Mouse (Mus musculus) ES-Bruce4 (cell line): ENCODE measurements around the gene H2-Aa. TPM values are rescaled to one million over a fixed set of nuclear protein-coding genes. Genes with fewer than 3 reads are reported as not detected.

ENCODE experiments used
- H3K27ac ChIP-seq: 2 replicates; pipeline ENCODE4 v1.5.1; 2012; ENCODE audit warnings: low read length, inconsistent platforms; ENCODE audit not compliant: insufficient read depth
- H3K27me3 ChIP-seq: 2 replicates; pipeline ENCODE4 v1.6.1; 2012; ENCODE audit warnings: mild to moderate bottlenecking, low read length, inconsistent platforms; ENCODE audit not compliant: control insufficient read depth, poor library complexity, insufficient read depth, severe bottlenecking
- H3K36me3 ChIP-seq: 2 replicates; pipeline ENCODE4 v1.6.1; 2012; ENCODE audit warnings: inconsistent platforms, mild to moderate bottlenecking, low read length, moderate library complexity; ENCODE audit not compliant: control insufficient read depth, poor library complexity, insufficient read depth, severe bottlenecking
- H3K4me1 ChIP-seq: one replicate; pipeline ENCODE4 v1.8.1; 2011; ENCODE audit warnings: low read length; ENCODE audit not compliant: control insufficient read depth, insufficient read depth
- H3K4me3 ChIP-seq: 2 replicates; pipeline ENCODE4 v1.5.1; 2011; ENCODE audit warnings: low read depth, mild to moderate bottlenecking, low read length
- H3K9ac ChIP-seq: 2 replicates; pipeline ENCODE4 v1.6.1; 2012; ENCODE audit warnings: low read depth, mild to moderate bottlenecking, inconsistent platforms; ENCODE audit not compliant: poor library complexity, severe bottlenecking
- H3K9me3 ChIP-seq: replicated peaks from 2 replicates; pipeline ENCODE4 v1.6.1; 2012; ENCODE audit warnings: mild to moderate bottlenecking, low read length, inconsistent platforms; ENCODE audit not compliant: control insufficient read depth, poor library complexity, insufficient read depth, severe bottlenecking
- CTCF ChIP-seq: IDR thresholded peaks from one replicate; pipeline ENCODE4 v1.8.1; 2011; ENCODE audit warnings: low read depth, low read length
- EP300 ChIP-seq: IDR thresholded peaks from 2 replicates; pipeline ENCODE4 v1.6.1; 2011; ENCODE audit warnings: low read depth, low read length; ENCODE audit not compliant: insufficient read depth
- POLR2A ChIP-seq: IDR thresholded peaks from one replicate; pipeline ENCODE4 v1.8.1; 2011; ENCODE audit warnings: low read length; ENCODE audit not compliant: insufficient read depth
- polyA plus RNA-seq: library from polyadenylated mRNA; stranded (reverse); fragments of >200 nt; gene quantifications from 2 replicates; pipeline ENCODE4 v1.2.4, GENCODE M21; 2011; ENCODE audit warnings: low read depth; ENCODE audit not compliant: missing spikeins, insufficient read depth, insufficient read length

The H2-Aa gene
- polyA plus RNA-seq, 1 experiment, result not detected

GRCm38 (mm10) chr17:34240916-34241315 lies 46.7 kb downstream of the H2-Aa start:
- Histone ChIP-seq H3K27ac (no peak overlapping the region), H3K36me3 (no peaks in the 10 kb centered on the region), H3K9me3 (no peaks in the 10 kb centered on the region), H3K4me1 (no peaks in the 10 kb centered on the region), H3K4me3 (no peak overlapping the region), H3K27me3 (no peaks in the 10 kb centered on the region), H3K9ac (no peak overlapping the region)
- no peak for TF ChIP-seq CTCF
- TF ChIP-seq POLR2A, result no peak
- no peak for TF ChIP-seq EP300

- Histone ChIP-seq H3K36me3 (no peaks in the 10 kb centered on the region), H3K27me3 (no peaks in the 10 kb centered on the region), H3K4me3 (no peak overlapping the region), H3K9ac (no peak overlapping the region), H3K27ac (no peak overlapping the region), H3K4me1 (no peaks in the 10 kb centered on the region), H3K9me3 (no peaks in the 10 kb centered on the region)
- TF ChIP-seq POLR2A (no peak), CTCF (no peak), EP300 (no peak)
These were observed 47.3 kb downstream of the H2-Aa start for GRCm38 (mm10) chr17:34240366-34240765.

GRCm38 (mm10) chr17:34239601-34240041 lies 48.0 kb downstream of the H2-Aa start:
- Histone ChIP-seq H3K36me3 (no peaks in the 10 kb centered on the region), H3K4me3 (no peak overlapping the region), H3K9me3 (peaks cover 3% of the 10 kb centered on the region; the same call in 1 of the 2 replicates), H3K4me1 (no peaks in the 10 kb centered on the region), H3K9ac (no peak overlapping the region), H3K27ac (no peak overlapping the region), H3K27me3 (no peaks in the 10 kb centered on the region)
- TF ChIP-seq POLR2A, result no peak

GRCm38 (mm10) chr17:34238706-34239105 lies 48.9 kb downstream of the H2-Aa start, which contains the start of gene H2-Ob:
TSS of gene H2-Ob (plus strand) at chr17:34238903.
- Histone ChIP-seq H3K9ac (no peak within 1 kb of the TSS), H3K27ac (no peak within 1 kb of the TSS), H3K9me3 (peaks cover 8% of the 10 kb centered on the region), H3K36me3 (no peaks in the 10 kb centered on the region), H3K4me1 (no peaks in the 10 kb centered on the region), H3K4me3 (no peak within 1 kb of the TSS), H3K27me3 (no peaks in the 10 kb centered on the region)
- TF ChIP-seq EP300, result no peak
- TF ChIP-seq CTCF, result no peak
- no peak for TF ChIP-seq POLR2A

GRCm38 (mm10) chr17:34237741-34238140 lies 49.9 kb downstream of the H2-Aa start:
- Histone ChIP-seq H3K27me3 (no peaks in the 10 kb centered on the region), H3K4me3 (no peak overlapping the region), H3K27ac (no peak overlapping the region), H3K36me3 (no peaks in the 10 kb centered on the region), H3K4me1 (no peaks in the 10 kb centered on the region), H3K9ac (no peak overlapping the region), H3K9me3 (peaks cover 17% of the 10 kb centered on the region)
- TF ChIP-seq POLR2A (no peak), CTCF (no peak), EP300 (no peak)

- H3K36me3 ChIP-seq, result no peaks in the 10 kb centered on the region
- no peaks in the 10 kb centered on the region for H3K27me3 ChIP-seq
- TF ChIP-seq EP300, result no peak
- TF ChIP-seq POLR2A, result no peak
- TF ChIP-seq CTCF, result no peak
- H3K9ac ChIP-seq, result no peak overlapping the region
- H3K27ac ChIP-seq, result no peak overlapping the region
- H3K9me3 ChIP-seq, result peaks cover 18% of the 10 kb centered on the region
- H3K4me3 ChIP-seq, result no peak overlapping the region
- H3K4me1 ChIP-seq, result no peaks in the 10 kb centered on the region
These were observed 50.9 kb downstream of the H2-Aa start for GRCm38 (mm10) chr17:34236691-34237090.
